Mouse (Mus musculus): Measurements from ENCODE around the gene Hoxd13. TPM values are rescaled to one million over a fixed set of nuclear protein-coding genes. Genes with fewer than 3 reads are reported as not detected.

The Hoxd13 gene
- polyA plus RNA-seq, 1 experiment from 2014 or later = 59.8 TPM

GRCm38 (mm10) chr2:74674881-74675665 lies 7.0 kb downstream of the Hoxd13 start, which contains the start of gene Hoxd12:
Gene Hoxd12, plus strand, starts transcription at chr2:74675013.
- DNase-seq (ENCODE audit: low spot score) = peak; percentile 77
- WGBS = under 1% methylated on average over 47 of the region's 47 CpGs
- peak; percentile 53; the same call in 1 of the 2 replicates for ATAC-seq (ENCODE audit: insufficient number of reproducible peaks, low FRiP score, low TSS enrichment, low read depth)
- peaks cover 22% of the 10 kb centered on the region for H3K4me1 ChIP-seq (ENCODE audit: control insufficient read depth, insufficient read depth, low read length)
- H3K4me2 ChIP-seq (ENCODE audit: low read depth, severe bottlenecking) = peak within 1 kb of the TSS; percentile 47
- H3K27me3 ChIP-seq (ENCODE audit: control insufficient read depth, insufficient read depth, low read length) = peaks cover 20% of the 10 kb centered on the region
- H3K27ac ChIP-seq (replicated peaks; ENCODE audit: low read depth, low read length) = peak within 1 kb of the TSS; percentile 90
- peak within 1 kb of the TSS; percentile 52 for H3K4me3 ChIP-seq (ENCODE audit: low read depth, low read length)
- H3K9me3 ChIP-seq (ENCODE audit: control insufficient read depth, low read length) = no peaks in the 10 kb centered on the region
- H3K36me3 ChIP-seq (ENCODE audit: control insufficient read depth, insufficient read depth, low read length) = no peaks in the 10 kb centered on the region
- H3K9ac ChIP-seq (ENCODE audit: low read length) = peak within 1 kb of the TSS; percentile 90

GRCm38 (mm10) chr2:74675666-74676282 lies 7.7 kb downstream of the Hoxd13 start:
- H3K4me1 ChIP-seq (ENCODE audit: control insufficient read depth, insufficient read depth, low read length) = peaks cover 23% of the 10 kb centered on the region
- H3K4me2 ChIP-seq (ENCODE audit: low read depth, severe bottlenecking) = peak overlapping the region; percentile 47
- H3K9ac ChIP-seq (ENCODE audit: low read length) = peak overlapping the region; percentile 90
- peak overlapping the region; percentile 90 for H3K27ac ChIP-seq (replicated peaks; ENCODE audit: low read depth, low read length)
- no peak for ATAC-seq (ENCODE audit: insufficient number of reproducible peaks, low FRiP score, low TSS enrichment, low read depth)
- H3K36me3 ChIP-seq (ENCODE audit: control insufficient read depth, insufficient read depth, low read length) = no peaks in the 10 kb centered on the region
- H3K9me3 ChIP-seq (ENCODE audit: control insufficient read depth, low read length) = no peaks in the 10 kb centered on the region
- 7% methylated on average over 24 of the region's 24 CpGs for WGBS
- peak; percentile 59 for DNase-seq (ENCODE audit: low spot score)
- H3K27me3 ChIP-seq (ENCODE audit: control insufficient read depth, insufficient read depth, low read length) = peaks cover 21% of the 10 kb centered on the region
- peak overlapping the region; percentile 52 for H3K4me3 ChIP-seq (ENCODE audit: low read depth, low read length)

- Histone ChIP-seq H3K27ac (replicated peaks; ENCODE audit: low read depth, low read length) (peak overlapping the region; percentile 48; the same call in 1 of the 2 replicates), H3K4me3 (ENCODE audit: low read depth, low read length) (peak overlapping the region; percentile 52), H3K9ac (ENCODE audit: low read length) (peak overlapping the region; percentile 90), H3K9me3 (ENCODE audit: control insufficient read depth, low read length) (no peaks in the 10 kb centered on the region), H3K4me2 (ENCODE audit: low read depth, severe bottlenecking) (peak overlapping the region; percentile 47), H3K36me3 (ENCODE audit: control insufficient read depth, insufficient read depth, low read length) (no peaks in the 10 kb centered on the region), H3K27me3 (ENCODE audit: control insufficient read depth, insufficient read depth, low read length) (peaks cover 23% of the 10 kb centered on the region), H3K4me1 (ENCODE audit: control insufficient read depth, insufficient read depth, low read length) (peaks cover 23% of the 10 kb centered on the region)
- WGBS = 4% methylated on average over 9 of the region's 9 CpGs
- ATAC-seq (ENCODE audit: insufficient number of reproducible peaks, low FRiP score, low TSS enrichment, low read depth) = no peak
- peak; percentile 52 for DNase-seq (ENCODE audit: low spot score)
Measured at GRCm38 (mm10) chr2:74676376-74677052, 8.4 kb downstream of the Hoxd13 start.

DNA sequence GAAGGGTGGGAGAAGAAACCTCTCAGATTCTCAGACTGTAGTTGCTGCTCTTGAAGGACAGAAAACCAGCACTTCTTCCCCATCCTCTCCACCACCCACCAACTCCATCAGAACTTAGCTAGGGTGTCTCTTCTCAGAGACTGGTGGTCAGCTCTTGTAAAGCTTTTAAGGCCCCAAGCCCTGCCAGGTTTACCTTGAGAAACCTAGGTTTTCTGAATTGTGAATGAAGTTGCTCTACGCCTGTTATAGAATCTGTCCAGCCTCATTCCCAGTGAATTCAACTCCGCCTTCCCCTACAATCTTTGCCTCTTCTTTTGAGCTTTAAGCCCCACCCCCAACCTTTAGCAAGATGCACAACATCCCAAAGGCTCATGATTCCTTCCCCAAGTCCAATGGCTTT lies 9.0 kb downstream of the Hoxd13 start:
- Histone ChIP-seq H3K27ac (replicated peaks; ENCODE audit: low read depth, low read length) (0 out of 2 replicates have a peak overlapping the region, but pooled peaks have one; percentile 48), H3K9ac (ENCODE audit: low read length) (peak overlapping the region; percentile 90), H3K36me3 (ENCODE audit: control insufficient read depth, insufficient read depth, low read length) (no peaks in the 10 kb centered on the region), H3K4me1 (ENCODE audit: control insufficient read depth, insufficient read depth, low read length) (peaks cover 24% of the 10 kb centered on the region), H3K9me3 (ENCODE audit: control insufficient read depth, low read length) (no peaks in the 10 kb centered on the region), H3K4me2 (ENCODE audit: low read depth, severe bottlenecking) (peak overlapping the region; percentile 47), H3K4me3 (ENCODE audit: low read depth, low read length) (peak overlapping the region; percentile 52), H3K27me3 (ENCODE audit: control insufficient read depth, insufficient read depth, low read length) (peaks cover 24% of the 10 kb centered on the region)
- ATAC-seq (ENCODE audit: insufficient number of reproducible peaks, low FRiP score, low TSS enrichment, low read depth) (no peak), DNase-seq (ENCODE audit: low spot score) (peak; percentile 49)
- WGBS = 17% methylated on average over 2 of the region's 2 CpGs

- WGBS = 1% methylated on average over 15 of the region's 15 CpGs
- H3K4me2 ChIP-seq (ENCODE audit: low read depth, severe bottlenecking) = peak within 1 kb of the TSS; percentile 47
- DNase-seq (ENCODE audit: low spot score) = peak; percentile 63
- peak within 1 kb of the TSS; percentile 77 for H3K4me3 ChIP-seq (ENCODE audit: low read depth, low read length)
- ATAC-seq (ENCODE audit: insufficient number of reproducible peaks, low FRiP score, low TSS enrichment, low read depth) = no peak
- H3K9ac ChIP-seq (ENCODE audit: low read length) = peak within 1 kb of the TSS; percentile 97
- H3K27me3 ChIP-seq (ENCODE audit: control insufficient read depth, insufficient read depth, low read length) = peaks cover 26% of the 10 kb centered on the region
- H3K27ac ChIP-seq (replicated peaks; ENCODE audit: low read depth, low read length) = peak within 1 kb of the TSS; percentile 95
- H3K36me3 ChIP-seq (ENCODE audit: control insufficient read depth, insufficient read depth, low read length) = no peaks in the 10 kb centered on the region
- no peaks in the 10 kb centered on the region for H3K9me3 ChIP-seq (ENCODE audit: control insufficient read depth, low read length)
- H3K4me1 ChIP-seq (ENCODE audit: control insufficient read depth, insufficient read depth, low read length) = peaks cover 23% of the 10 kb centered on the region
Measured at GRCm38 (mm10) chr2:74678891-74679595, 10.9 kb downstream of the Hoxd13 start, which contains the start of gene Hoxd11. Gene Hoxd11, plus strand, starts transcription at chr2:74679557.

DNA sequence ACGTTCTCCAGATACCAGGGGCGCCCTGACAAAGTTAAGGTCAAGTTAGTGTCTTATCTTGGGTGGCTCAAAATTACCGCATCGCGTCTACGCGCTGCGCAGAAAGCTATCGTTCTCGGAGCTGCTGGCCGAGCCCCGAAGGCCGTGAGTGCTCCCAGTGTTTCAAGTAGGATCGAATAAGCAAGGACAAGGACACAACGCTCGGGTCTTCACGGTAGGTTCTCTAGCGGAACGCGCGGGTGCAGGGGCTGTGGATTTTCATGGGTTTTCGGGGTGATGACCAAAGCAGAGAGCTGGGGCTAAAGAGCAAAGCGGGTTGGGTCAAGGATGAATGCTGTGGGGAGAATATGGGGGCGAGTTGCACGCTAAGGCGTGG lies 11.5 kb downstream of the Hoxd13 start:
- peak overlapping the region; percentile 47 for H3K4me2 ChIP-seq (ENCODE audit: low read depth, severe bottlenecking)
- peaks cover 20% of the 10 kb centered on the region for H3K4me1 ChIP-seq (ENCODE audit: control insufficient read depth, insufficient read depth, low read length)
- DNase-seq (ENCODE audit: low spot score) (peak; percentile 77), ATAC-seq (ENCODE audit: insufficient number of reproducible peaks, low FRiP score, low TSS enrichment, low read depth) (no peak)
- no peaks in the 10 kb centered on the region for H3K9me3 ChIP-seq (ENCODE audit: control insufficient read depth, low read length)
- H3K27me3 ChIP-seq (ENCODE audit: control insufficient read depth, insufficient read depth, low read length) = peaks cover 22% of the 10 kb centered on the region
- H3K27ac ChIP-seq (replicated peaks; ENCODE audit: low read depth, low read length) = peak overlapping the region; percentile 95
- peak overlapping the region; percentile 97 for H3K9ac ChIP-seq (ENCODE audit: low read length)
- H3K36me3 ChIP-seq (ENCODE audit: control insufficient read depth, insufficient read depth, low read length) = no peaks in the 10 kb centered on the region
- under 1% methylated on average over 26 of the region's 26 CpGs for WGBS
- H3K4me3 ChIP-seq (ENCODE audit: low read depth, low read length) = peak overlapping the region; percentile 77

- H3K4me3 ChIP-seq (ENCODE audit: low read depth, low read length) = peak overlapping the region; percentile 77
- H3K9ac ChIP-seq (ENCODE audit: low read length) = peak overlapping the region; percentile 97
- H3K27me3 ChIP-seq (ENCODE audit: control insufficient read depth, insufficient read depth, low read length) = peaks cover 20% of the 10 kb centered on the region
- ATAC-seq (ENCODE audit: insufficient number of reproducible peaks, low FRiP score, low TSS enrichment, low read depth) = no peak
- H3K4me2 ChIP-seq (ENCODE audit: low read depth, severe bottlenecking) = peak overlapping the region; percentile 47
- H3K27ac ChIP-seq (replicated peaks; ENCODE audit: low read depth, low read length) = peak overlapping the region; percentile 95
- no peaks in the 10 kb centered on the region for H3K36me3 ChIP-seq (ENCODE audit: control insufficient read depth, insufficient read depth, low read length)
- peak; percentile 69 for DNase-seq (ENCODE audit: low spot score)
- peaks cover 18% of the 10 kb centered on the region for H3K4me1 ChIP-seq (ENCODE audit: control insufficient read depth, insufficient read depth, low read length)
- H3K9me3 ChIP-seq (ENCODE audit: control insufficient read depth, low read length) = no peaks in the 10 kb centered on the region
- WGBS = under 1% methylated on average over 23 of the region's 23 CpGs
Measured at GRCm38 (mm10) chr2:74679980-74680379, 11.9 kb downstream of the Hoxd13 start.

Measured in limb, embryonic 11.5 days (tissue).